Comparison of ENCODE assay signal across 8 mouse cellular contexts in genomic region chr1:156365740-156366139, GRCm38 (mm10). TPM values are rescaled to one million over a fixed set of nuclear protein-coding genes. Genes with fewer than 3 reads are reported as not detected.
DNase-seq lines count a peak whose midpoint lies in the region; ATAC-seq and TF ChIP-seq lines count a peak whose summit lies in the region.

Gm2000 (plus strand) TSS chr1:156366040.

- no peaks in the 10 kb centered on the region for H3K36me3 ChIP-seq in embryonic facial prominence, embryonic 11.5 days (replicated peaks; ENCODE audit: control insufficient read depth, insufficient read depth, low read depth, low read length)
- 0 out of 2 replicates have a peak, but pooled peaks cover 3% of the 10 kb centered on the region for H3K36me3 ChIP-seq in heart, embryonic 12.5 days
- no peaks in the 10 kb centered on the region for H3K36me3 ChIP-seq in midbrain, postnatal 0 days (ENCODE audit: insufficient read depth, low read length)

- H3K9ac ChIP-seq in embryonic facial prominence, embryonic 11.5 days (replicated peaks; ENCODE audit: low read length): no peak within 1 kb of the TSS
- H3K9ac ChIP-seq in heart, embryonic 12.5 days: no peak within 1 kb of the TSS
- H3K9ac ChIP-seq in midbrain, postnatal 0 days (replicated peaks; ENCODE audit: low read length, poor library complexity, severe bottlenecking): no peak within 1 kb of the TSS

- no peak for ATAC-seq in embryonic facial prominence, embryonic 11.5 days (replicated peaks; ENCODE audit: insufficient number of reproducible peaks, low FRiP score, low TSS enrichment, low read depth)
- no peak for ATAC-seq in heart, embryonic 12.5 days (ENCODE audit: insufficient number of reproducible peaks, low FRiP score)
- no peak for ATAC-seq in midbrain, postnatal 0 days (ENCODE audit: low FRiP score)

- H3K9me3 ChIP-seq in embryonic facial prominence, embryonic 11.5 days (replicated peaks; ENCODE audit: control insufficient read depth, low read length): no peaks in the 10 kb centered on the region
- H3K9me3 ChIP-seq in heart, embryonic 12.5 days (replicated peaks): peaks cover 11% of the 10 kb centered on the region
- no peaks in the 10 kb centered on the region for H3K9me3 ChIP-seq in midbrain, postnatal 0 days (ENCODE audit: low read length)

- no peak for DNase-seq in layer of hippocampus, adult 2 months (ENCODE audit: low spot score in 2 of 2)
- DNase-seq in layer of hippocampus, adult 11-12 months (ENCODE audit: low spot score): no peak
- no peak for DNase-seq in embryonic facial prominence, embryonic 11.5 days (ENCODE audit: low spot score)
- no peak for DNase-seq in left cerebral cortex, adult 8-10 months (ENCODE audit: low spot score in 2 of 2)
- no peak for DNase-seq in midbrain, postnatal 0 days (ENCODE audit: low spot score)
- DNase-seq in embryo, embryonic 10 days (ENCODE audit: low spot score): no peak
- DNase-seq in T-cell, adult 2 months (ENCODE audit: low spot score): no peak

- H3K27ac ChIP-seq in layer of hippocampus, adult 2 months: no peak within 1 kb of the TSS
- no peak within 1 kb of the TSS for H3K27ac ChIP-seq in embryonic facial prominence, embryonic 11.5 days (replicated peaks; ENCODE audit: low read depth, low read length)
- no peak within 1 kb of the TSS for H3K27ac ChIP-seq in heart, embryonic 12.5 days (ENCODE audit: poor library complexity, severe bottlenecking)
- no peak within 1 kb of the TSS for H3K27ac ChIP-seq in midbrain, postnatal 0 days (ENCODE audit: low read depth, low read length)

- H3K27me3 ChIP-seq in embryonic facial prominence, embryonic 11.5 days (ENCODE audit: control insufficient read depth, insufficient read depth, low read length): no peaks in the 10 kb centered on the region
- H3K27me3 ChIP-seq in heart, embryonic 12.5 days (replicated peaks): no peaks in the 10 kb centered on the region
- H3K27me3 ChIP-seq in midbrain, postnatal 0 days (ENCODE audit: insufficient read depth, low read length): no peaks in the 10 kb centered on the region

- H3K4me2 ChIP-seq in embryonic facial prominence, embryonic 11.5 days (ENCODE audit: low read depth, low read length): no peak within 1 kb of the TSS
- no peak within 1 kb of the TSS for H3K4me2 ChIP-seq in heart, embryonic 12.5 days
- no peak within 1 kb of the TSS for H3K4me2 ChIP-seq in midbrain, postnatal 0 days (ENCODE audit: low read depth, low read length, poor library complexity, severe bottlenecking)

- H3K4me3 ChIP-seq in layer of hippocampus, adult 2 months: no peak within 1 kb of the TSS
- H3K4me3 ChIP-seq in embryonic facial prominence, embryonic 11.5 days (ENCODE audit: low read depth, low read length): no peak within 1 kb of the TSS
- H3K4me3 ChIP-seq in heart, embryonic 12.5 days: no peak within 1 kb of the TSS
- H3K4me3 ChIP-seq in midbrain, postnatal 0 days (ENCODE audit: low read depth, low read length): no peak within 1 kb of the TSS

- no peak for TF ChIP-seq CTCF in layer of hippocampus, adult 2 months (conservative IDR thresholded peaks at IDR 0.05)
- no peak for TF ChIP-seq CTCF in midbrain, postnatal 0 days (IDR thresholded peaks at IDR 0.05)

- H3K4me1 ChIP-seq in embryonic facial prominence, embryonic 11.5 days (ENCODE audit: control insufficient read depth, insufficient read depth, low read length): no peaks in the 10 kb centered on the region
- no peaks in the 10 kb centered on the region for H3K4me1 ChIP-seq in heart, embryonic 12.5 days (replicated peaks)
- H3K4me1 ChIP-seq in midbrain, postnatal 0 days (ENCODE audit: insufficient read depth, low read length): no peaks in the 10 kb centered on the region

- WGBS in embryonic facial prominence, embryonic 11.5 days: 86% methylated on average over 6 of the region's 8 CpGs
- 81% methylated on average over 8 of the region's 8 CpGs for WGBS in heart, embryonic 12.5 days
- WGBS in midbrain, postnatal 0 days: 84% methylated on average over 6 of the region's 8 CpGs

RNA-seq across cellular contexts. Expression of gene Gm2000, which starts in this region (rescaled TPM):
- 100 to 1,000 TPM; 312 to 322 TPM for total RNA-seq in layer of hippocampus, adult 2 months (2021)
- 1,047 and 1,116 TPM in 2 replicates for polyA plus RNA-seq in embryonic facial prominence, embryonic 11.5 days (2014; fragmentation: Nextera tagmentation; extraction: Ambion mirVana)
- 541 and 552 TPM in 2 replicates for polyA plus RNA-seq in heart, embryonic 12.5 days (2016; fragmentation: Nextera tagmentation; extraction: Ambion mirVana)
- 100 to 1,000 TPM; 332 to 421 (median 371) TPM for total RNA-seq in left cerebral cortex, adult 8-10 months (2022)
- total RNA-seq in midbrain, postnatal 0 days (2014; rRNA removed): 684 and 980 TPM in 2 replicates
- polyA plus RNA-seq in midbrain, postnatal 0 days (2015; fragmentation: Nextera tagmentation; extraction: Ambion mirVana): 414 and 466 TPM in 2 replicates
